Mouse (Mus musculus): Measurements from ENCODE around the gene Mtln. TPM values are rescaled to one million over a fixed set of nuclear protein-coding genes. Genes with fewer than 3 reads are reported as not detected.

Gene Mtln
- polyA plus RNA-seq, 1 experiment = 4.0 TPM

GRCm38 (mm10) chr2:127789138-127789537 is 3.1 kb downstream of the Mtln start:
- H3K4me3 ChIP-seq (replicated peaks) = peak overlapping the region; percentile 83
- no peak for TF ChIP-seq GATA1 (IDR thresholded peaks at IDR 0.05; ENCODE audit: low read length)
- TF ChIP-seq TAL1 (IDR thresholded peaks at IDR 0.05; ENCODE audit: low read length) = no peak
- H3K9me3 ChIP-seq (ENCODE audit: control insufficient read depth, low read length) = no peaks in the 10 kb centered on the region

GRCm38 (mm10) chr2:127788440-127789116 is 3.7 kb downstream of the Mtln start, which contains the start of gene Nphp1:
Gene Nphp1 (minus strand): TSS chr2:127788897.
- TF ChIP-seq TAL1 (IDR thresholded peaks at IDR 0.05; ENCODE audit: low read length) (no peak), GATA1 (IDR thresholded peaks at IDR 0.05; ENCODE audit: low read length) (no peak)
- Histone ChIP-seq H3K9me3 (ENCODE audit: control insufficient read depth, low read length) (no peaks in the 10 kb centered on the region), H3K4me3 (replicated peaks) (peak within 1 kb of the TSS; percentile 83), H3K27me3 (ENCODE audit: control insufficient read depth) (no peaks in the 10 kb centered on the region), H3K36me3 (ENCODE audit: control insufficient read depth) (no peaks in the 10 kb centered on the region), H3K4me1 (ENCODE audit: control insufficient read depth) (peaks cover 44% of the 10 kb centered on the region)

More at GRCm38 (mm10) chr2:127789138-127789537, 3.1 kb downstream of the Mtln start:
- H3K4me1 ChIP-seq (ENCODE audit: control insufficient read depth) = peaks cover 44% of the 10 kb centered on the region
- H3K36me3 ChIP-seq (ENCODE audit: control insufficient read depth) = no peaks in the 10 kb centered on the region
- H3K27me3 ChIP-seq (ENCODE audit: control insufficient read depth) = no peaks in the 10 kb centered on the region

- Histone ChIP-seq H3K27me3 (ENCODE audit: control insufficient read depth) (no peaks in the 10 kb centered on the region), H3K4me1 (ENCODE audit: control insufficient read depth) (peaks cover 38% of the 10 kb centered on the region), H3K4me3 (replicated peaks) (no peak overlapping the region), H3K36me3 (ENCODE audit: control insufficient read depth) (no peaks in the 10 kb centered on the region), H3K9me3 (ENCODE audit: control insufficient read depth, low read length) (no peaks in the 10 kb centered on the region)
- TF ChIP-seq TAL1 (IDR thresholded peaks at IDR 0.05; ENCODE audit: low read length) = no peak
- TF ChIP-seq GATA1 (IDR thresholded peaks at IDR 0.05; ENCODE audit: low read length) = no peak
These were observed 5.1 kb downstream of the Mtln start for GRCm38 (mm10) chr2:127787226-127787625.

GRCm38 (mm10) chr2:127778451-127778850 is 13.8 kb downstream of the Mtln start:
- TF ChIP-seq GATA1 (IDR thresholded peaks at IDR 0.05; ENCODE audit: low read length) (no peak), TAL1 (IDR thresholded peaks at IDR 0.05; ENCODE audit: low read length) (no peak)
- H3K27me3 ChIP-seq (ENCODE audit: control insufficient read depth) = no peaks in the 10 kb centered on the region
- no peaks in the 10 kb centered on the region; the same call in 1 of the 2 replicates for H3K36me3 ChIP-seq (ENCODE audit: control insufficient read depth)
- H3K4me3 ChIP-seq (replicated peaks) = no peak overlapping the region
- no peaks in the 10 kb centered on the region for H3K9me3 ChIP-seq (ENCODE audit: control insufficient read depth, low read length)
- H3K4me1 ChIP-seq (ENCODE audit: control insufficient read depth) = peaks cover 15% of the 10 kb centered on the region

GRCm38 (mm10) chr2:127775013-127775412 is 17.3 kb downstream of the Mtln start:
- Histone ChIP-seq H3K9me3 (ENCODE audit: control insufficient read depth, low read length) (no peaks in the 10 kb centered on the region), H3K4me3 (replicated peaks) (no peak overlapping the region), H3K27me3 (ENCODE audit: control insufficient read depth) (no peaks in the 10 kb centered on the region), H3K4me1 (ENCODE audit: control insufficient read depth) (peaks cover 22% of the 10 kb centered on the region), H3K36me3 (ENCODE audit: control insufficient read depth) (peaks cover 15% of the 10 kb centered on the region)
- TF ChIP-seq GATA1 (IDR thresholded peaks at IDR 0.05; ENCODE audit: low read length) = no peak
- no peak for TF ChIP-seq TAL1 (IDR thresholded peaks at IDR 0.05; ENCODE audit: low read length)

- Histone ChIP-seq H3K9me3 (ENCODE audit: control insufficient read depth, low read length) (no peaks in the 10 kb centered on the region), H3K36me3 (ENCODE audit: control insufficient read depth) (peaks cover 18% of the 10 kb centered on the region), H3K27me3 (ENCODE audit: control insufficient read depth) (no peaks in the 10 kb centered on the region), H3K4me3 (replicated peaks) (no peak overlapping the region), H3K4me1 (ENCODE audit: control insufficient read depth) (peaks cover 22% of the 10 kb centered on the region)
- TF ChIP-seq GATA1 (IDR thresholded peaks at IDR 0.05; ENCODE audit: low read length) (no peak), TAL1 (IDR thresholded peaks at IDR 0.05; ENCODE audit: low read length) (no peak)
These were observed 17.7 kb downstream of the Mtln start for GRCm38 (mm10) chr2:127774578-127774941.

- H3K4me3 ChIP-seq (replicated peaks) = peak overlapping the region; percentile 58
- no peaks in the 10 kb centered on the region for H3K27me3 ChIP-seq (ENCODE audit: control insufficient read depth)
- peaks cover 22% of the 10 kb centered on the region for H3K36me3 ChIP-seq (ENCODE audit: control insufficient read depth)
- TF ChIP-seq TAL1 (IDR thresholded peaks at IDR 0.05; ENCODE audit: low read length) (peak; percentile 44; the same call in 2 of the 3 replicates), GATA1 (IDR thresholded peaks at IDR 0.05; ENCODE audit: low read length) (no peak)
- peaks cover 22% of the 10 kb centered on the region for H3K4me1 ChIP-seq (ENCODE audit: control insufficient read depth)
- H3K9me3 ChIP-seq (ENCODE audit: control insufficient read depth, low read length) = no peaks in the 10 kb centered on the region
These were observed 18.2 kb downstream of the Mtln start for GRCm38 (mm10) chr2:127773938-127774577.

- no peak overlapping the region for H3K4me3 ChIP-seq (replicated peaks)
- peaks cover 33% of the 10 kb centered on the region for H3K36me3 ChIP-seq (ENCODE audit: control insufficient read depth)
- TF ChIP-seq TAL1 (IDR thresholded peaks at IDR 0.05; ENCODE audit: low read length) (no peak), GATA1 (IDR thresholded peaks at IDR 0.05; ENCODE audit: low read length) (no peak)
These were observed 30.7 kb downstream of the Mtln start for GRCm38 (mm10) chr2:127761587-127761986.

GRCm38 (mm10) chr2:127760429-127761000 is 31.8 kb downstream of the Mtln start:
- Histone ChIP-seq H3K9me3 (ENCODE audit: control insufficient read depth, low read length) (no peaks in the 10 kb centered on the region), H3K4me3 (replicated peaks) (no peak overlapping the region), H3K27me3 (ENCODE audit: control insufficient read depth) (no peaks in the 10 kb centered on the region), H3K36me3 (ENCODE audit: control insufficient read depth) (peaks cover 31% of the 10 kb centered on the region), H3K4me1 (ENCODE audit: control insufficient read depth) (peaks cover 3% of the 10 kb centered on the region)
- TF ChIP-seq TAL1 (IDR thresholded peaks at IDR 0.05; ENCODE audit: low read length) = no peak
- no peak for TF ChIP-seq GATA1 (IDR thresholded peaks at IDR 0.05; ENCODE audit: low read length)

More at GRCm38 (mm10) chr2:127761587-127761986, 30.7 kb downstream of the Mtln start:
- no peaks in the 10 kb centered on the region for H3K9me3 ChIP-seq (ENCODE audit: control insufficient read depth, low read length)
- H3K4me1 ChIP-seq (ENCODE audit: control insufficient read depth) = peaks cover 3% of the 10 kb centered on the region
- no peaks in the 10 kb centered on the region for H3K27me3 ChIP-seq (ENCODE audit: control insufficient read depth)
